Mouse (Mus musculus) limb, embryonic 14.5 days (tissue): ENCODE data around the gene Slc28a3. TPM values are rescaled to one million over a fixed set of nuclear protein-coding genes. Genes with fewer than 3 reads are reported as not detected.

Experiments
- ATAC-seq: fragments of 200-750 bp; cut with Nextera tagmentation; 2 replicates; pipeline ENCODE4 v1.8.0; 2017; ENCODE audit warnings: low read depth, moderate number of reproducible peaks, moderate TSS enrichment; ENCODE audit not compliant: low FRiP score
- DNase-seq: peaks from one replicate; pipeline ENCODE4 v3.0.0-alpha.2; 2015; ENCODE audit warnings: low spot score
- H3K27ac ChIP-seq: fragments of 300-500 bp; sonication (generic); replicated peaks from 2 replicates; pipeline ENCODE4 v1.5.1; 2014; ENCODE audit warnings: low read depth, mild to moderate bottlenecking, low read length, moderate library complexity, mixed read lengths
- H3K27me3 ChIP-seq: fragments of 300-500 bp; sonication (generic); 2 replicates; pipeline ENCODE4 v1.6.1; 2014; ENCODE audit warnings: low read length, mixed read lengths; ENCODE audit not compliant: control insufficient read depth, insufficient read depth
- H3K36me3 ChIP-seq: fragments of 300-500 bp; sonication (generic); 2 replicates; pipeline ENCODE4 v1.6.1; 2014; ENCODE audit warnings: mild to moderate bottlenecking, low read length, moderate library complexity, mixed read lengths; ENCODE audit not compliant: control insufficient read depth, insufficient read depth
- H3K4me1 ChIP-seq: fragments of 300-500 bp; sonication (generic); 2 replicates; pipeline ENCODE4 v1.6.1; 2014; ENCODE audit warnings: antibody characterized with exemption, low read length, mixed read lengths; ENCODE audit not compliant: control insufficient read depth, insufficient read depth
- H3K4me2 ChIP-seq: fragments of 300-500 bp; sonication (generic); replicated peaks from 2 replicates; pipeline ENCODE4 v1.6.1; 2014; ENCODE audit warnings: low read depth, mild to moderate bottlenecking, low read length, moderate library complexity; ENCODE audit not compliant: severe bottlenecking
- H3K4me3 ChIP-seq: fragments of 300-500 bp; sonication (generic); replicated peaks from 2 replicates; pipeline ENCODE4 v1.5.1; 2014; ENCODE audit warnings: low read length
- H3K9ac ChIP-seq: fragments of 300-500 bp; sonication (generic); 2 replicates; pipeline ENCODE4 v1.6.1; 2014; ENCODE audit warnings: mild to moderate bottlenecking, low read depth, low read length, moderate library complexity; ENCODE audit not compliant: severe bottlenecking
- H3K9me3 ChIP-seq: fragments of 300-500 bp; sonication (generic); 2 replicates; pipeline ENCODE4 v1.6.1; 2016; ENCODE audit warnings: low read length; ENCODE audit not compliant: control insufficient read depth
- POLR2A ChIP-seq: fragments of 200-500 bp; IDR thresholded peaks from 2 replicates; pipeline ENCODE4 v1.8.0; 2012; ENCODE audit warnings: inconsistent platforms, mild to moderate bottlenecking, moderate library complexity, borderline replicate concordance; ENCODE audit not compliant: insufficient read depth, insufficient read length; ENCODE audit errors: extremely low read depth
- WGBS: fragments of 180-500 bp; shearing (Covaris S2); extraction: QIAGEN DNeasy Blood & Tissue Kit; methylation state at CpG from one replicate; pipeline ENCODE4 v1.1.7; 2014; 5-methylcytosine and 5-hydroxymethylcytosine counted together
- polyA plus RNA-seq, 2 experiments: library from polyadenylated mRNA; depleted of rRNA in 1 of 2; stranded (reverse) in 1 of 2; unstranded in 1 of 2; fragments of >200 nt; fragmentation: Nextera tagmentation in 1 of 2; extraction: Ambion mirVana in 1 of 2; gene quantifications; 2 replicates each; pipeline versions ENCODE4 v1.2.1 to v1.2.3; 2012 to 2014

The Slc28a3 gene
- polyA plus RNA-seq, 2 experiments, result 0.13 TPM; not detected in 1

- Histone ChIP-seq H3K9me3 (no peaks in the 10 kb centered on the region), H3K4me2 (peak overlapping the region; percentile 46), H3K4me3 (peak overlapping the region; percentile 15), H3K9ac (0 out of 2 replicates have a peak overlapping the region, but pooled peaks have one; percentile 25), H3K4me1 (peaks cover 9% of the 10 kb centered on the region), H3K36me3 (no peaks in the 10 kb centered on the region), H3K27me3 (no peaks in the 10 kb centered on the region), H3K27ac (no peak overlapping the region)
- DNase-seq (no peak), ATAC-seq (peak; percentile 53; the same call in 1 of the 2 replicates)
- no peak for TF ChIP-seq POLR2A
- 13% methylated on average over 20 of the region's 20 CpGs for WGBS
Measured at GRCm38 (mm10) chr13:58523011-58523760, 87.5 kb downstream of the Slc28a3 start.

DNA sequence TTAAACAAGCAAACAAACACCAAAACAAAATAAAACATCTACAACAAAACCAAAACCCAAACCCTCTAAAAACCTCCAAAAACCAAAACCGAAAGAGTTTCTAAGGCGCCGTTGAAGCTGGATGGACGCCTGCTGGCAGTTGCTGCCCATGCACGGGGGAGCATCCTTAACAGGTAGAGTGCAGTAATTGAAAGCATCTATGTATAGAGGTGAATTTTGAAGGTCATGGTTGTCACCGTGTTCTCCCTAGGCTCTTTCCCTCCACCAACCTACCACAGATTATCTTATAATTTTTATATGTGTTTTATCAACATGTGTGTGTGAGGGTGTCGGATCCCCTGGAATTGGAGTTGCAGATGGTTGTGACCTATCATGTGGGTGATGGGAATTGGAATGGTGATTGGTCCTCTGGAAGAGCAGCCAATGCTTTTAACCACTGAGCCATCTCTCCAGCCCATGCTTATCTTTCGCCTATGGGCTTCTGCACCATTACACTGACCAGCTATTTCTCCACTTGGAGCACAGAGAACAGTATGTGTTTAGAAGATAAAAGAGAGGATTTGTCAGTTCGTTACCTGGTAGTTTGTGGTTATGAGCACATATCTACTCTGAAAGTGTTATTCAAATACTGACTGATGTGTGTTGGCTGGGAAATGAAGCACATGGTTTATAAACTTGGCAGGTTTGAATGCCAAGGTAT is 89.2 kb downstream of the Slc28a3 start:
- DNase-seq, result no peak
- no peak for TF ChIP-seq POLR2A
- Histone ChIP-seq H3K27ac (no peak overlapping the region), H3K9me3 (no peaks in the 10 kb centered on the region), H3K4me2 (no peak overlapping the region), H3K4me1 (peaks cover 9% of the 10 kb centered on the region), H3K4me3 (no peak overlapping the region), H3K36me3 (no peaks in the 10 kb centered on the region), H3K27me3 (no peaks in the 10 kb centered on the region), H3K9ac (no peak overlapping the region)
- WGBS, result 88% methylated on average over 9 of the region's 9 CpGs
- no peak for ATAC-seq

- Histone ChIP-seq H3K4me1 (peaks cover 9% of the 10 kb centered on the region), H3K9ac (no peak overlapping the region), H3K4me2 (no peak overlapping the region), H3K36me3 (no peaks in the 10 kb centered on the region), H3K27ac (no peak overlapping the region), H3K27me3 (no peaks in the 10 kb centered on the region), H3K9me3 (no peaks in the 10 kb centered on the region), H3K4me3 (no peak overlapping the region)
- TF ChIP-seq POLR2A, result no peak
- ATAC-seq (no peak), DNase-seq (no peak)
- WGBS, result 63% methylated on average over 7 of the region's 7 CpGs
Measured at GRCm38 (mm10) chr13:58520580-58521330, 89.9 kb downstream of the Slc28a3 start.

DNA sequence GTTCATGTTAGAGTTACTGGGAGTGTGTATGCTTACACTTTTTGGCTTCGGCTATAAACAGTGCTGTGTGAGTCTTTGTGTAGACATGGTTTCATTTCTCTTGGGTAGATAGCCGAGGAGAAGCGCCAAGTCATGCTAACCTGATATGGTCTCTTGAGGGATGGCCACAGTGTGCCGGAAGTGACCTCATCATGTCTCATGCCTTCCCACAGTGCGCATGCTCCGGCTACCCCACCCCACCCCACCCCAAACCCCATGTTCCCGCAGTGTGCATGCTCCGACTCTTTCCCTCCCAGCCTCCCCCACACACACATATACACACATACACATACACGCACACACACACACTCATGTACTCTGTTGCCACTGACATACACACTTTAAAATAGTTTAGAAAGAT is 90.6 kb downstream of the Slc28a3 start:
- Histone ChIP-seq H3K4me3 (no peak overlapping the region), H3K27ac (no peak overlapping the region), H3K27me3 (no peaks in the 10 kb centered on the region), H3K36me3 (no peaks in the 10 kb centered on the region), H3K4me2 (no peak overlapping the region), H3K9me3 (no peaks in the 10 kb centered on the region), H3K9ac (no peak overlapping the region), H3K4me1 (peaks cover 9% of the 10 kb centered on the region)
- TF ChIP-seq POLR2A, result no peak
- 88% methylated on average over 9 of the region's 9 CpGs for WGBS
- ATAC-seq (no peak), DNase-seq (no peak)

GRCm38 (mm10) chr13:58516277-58516676 is 94.4 kb downstream of the Slc28a3 start:
- H3K4me3 ChIP-seq, result no peak overlapping the region
- H3K4me2 ChIP-seq, result no peak overlapping the region
- no peak for TF ChIP-seq POLR2A
- ATAC-seq (no peak), DNase-seq (no peak)
- H3K27me3 ChIP-seq, result no peaks in the 10 kb centered on the region
- H3K27ac ChIP-seq, result no peak overlapping the region
- H3K4me1 ChIP-seq, result no peaks in the 10 kb centered on the region
- H3K36me3 ChIP-seq, result no peaks in the 10 kb centered on the region
- H3K9ac ChIP-seq, result no peak overlapping the region
- H3K9me3 ChIP-seq, result no peaks in the 10 kb centered on the region
- WGBS, result 94% methylated on average over 4 of the region's 4 CpGs
